Mouse (Mus musculus): ENCODE measurements around the gene Agpat3.

The Agpat3 gene

GRCm38 (mm10) chr10:78367586-78367985 lies 15.3 kb upstream of the Agpat3 start:
- POLR2A ChIA-PET: interaction anchor here in 3 of 4 experiments (0.6 to 10.9 kb wide), 21 partner anchors 10 to 358 kb away, joined by 3 to 152 read pairs (median 6); partner anchors contain the start of genes Trappc10 (in 2 of the 3), Agpat3 (in 1 of the 3), Cstb (in 1 of the 3) and Pfkl (in 1 of the 3)

GRCm38 (mm10) chr10:78366851-78367312 lies 14.6 kb upstream of the Agpat3 start:
- ChIA-PET CTCF (interaction anchor here in 3 of 4 experiments (0.6 to 2.0 kb wide), 11 partner anchors 12 to 382 kb away, joined by 3 to 12 read pairs (median 4); no protein-coding TSS in a partner anchor), POLR2A (interaction anchor here in 3 of 4 experiments (0.6 to 10.9 kb wide), 56 partner anchors 8 to 749 kb away, joined by 3 to 152 read pairs (median 5); partner anchors contain the start of genes Pdxk (in 2 of the 3), Pfkl (in 2 of the 3), Trappc10 (in 2 of the 3) and Agpat3 (in 1 of the 3))

More at GRCm38 (mm10) chr10:78367586-78367985, 15.3 kb upstream of the Agpat3 start:
- CTCF ChIA-PET: interaction anchor here in 3 of 4 experiments (0.5 to 1.5 kb wide), 6 partner anchors 11 to 1146 kb away, joined by 3 to 4 read pairs (median 4); no protein-coding TSS in a partner anchor

GRCm38 (mm10) chr10:78366195-78366834 lies 14.0 kb upstream of the Agpat3 start:
- POLR2A ChIA-PET: interaction anchor here in 3 of 4 experiments (0.5 to 10.9 kb wide), 67 partner anchors 9 to 748 kb away, joined by 3 to 152 read pairs (median 5); partner anchors contain the start of genes Agpat3 (in 3 of the 3), Pdxk (in 2 of the 3), Pfkl (in 2 of the 3) and Trappc10 (in 2 of the 3)
- CTCF ChIA-PET: interaction anchor here (0.6 to 2.0 kb wide), 16 partner anchors 9 to 1414 kb away, joined by 3 to 12 read pairs (median 5); no protein-coding TSS in a partner anchor

- ChIA-PET CTCF (interaction anchor here in 3 of 4 experiments (0.5 to 2.0 kb wide), 10 partner anchors 11 to 1415 kb away, joined by 3 to 9 read pairs (median 6); no protein-coding TSS in a partner anchor), POLR2A (interaction anchor here in 3 of 4 experiments (0.6 to 10.9 kb wide), 39 partner anchors 9 to 417 kb away, joined by 3 to 152 read pairs (median 6); partner anchors contain the start of genes Agpat3 (in 2 of the 3), Pfkl (in 2 of the 3), D10Jhu81e (in 1 of the 3) and Pwp2 (in 1 of the 3))
These were observed 13.3 kb upstream of the Agpat3 start for GRCm38 (mm10) chr10:78365555-78365954.

GRCm38 (mm10) chr10:78364106-78364505 lies 11.8 kb upstream of the Agpat3 start:
- ChIA-PET CTCF (interaction anchor here in 2 of 4 experiments (1.9 to 2.5 kb wide), 2 partner anchors 28 to 85 kb away, joined by 4 to 7 read pairs; no protein-coding TSS in a partner anchor), POLR2A (interaction anchor here in 2 of 4 experiments (0.8 to 10.9 kb wide), 4 partner anchors 8 to 38 kb away, joined by 3 to 152 read pairs (median 4); no protein-coding TSS in a partner anchor)

- ChIA-PET CTCF (interaction anchor here in 3 of 4 experiments (0.7 to 2.5 kb wide), 3 partner anchors 28 to 84 kb away, joined by 4 to 7 read pairs (median 4); no protein-coding TSS in a partner anchor), POLR2A (interaction anchor here in 2 of 4 experiments (1.1 to 10.9 kb wide), 3 partner anchors 9 to 37 kb away, joined by 3 to 152 read pairs (median 5); no protein-coding TSS in a partner anchor)
These were observed 11.1 kb upstream of the Agpat3 start for GRCm38 (mm10) chr10:78363366-78363765.

GRCm38 (mm10) chr10:78361951-78362350 lies 9.7 kb upstream of the Agpat3 start:
- POLR2A ChIA-PET: interaction anchor here in 2 of 4 experiments (0.7 to 1.1 kb wide), 4 partner anchors 13 to 901 kb away, joined by 3 read pairs; no protein-coding TSS in a partner anchor

GRCm38 (mm10) chr10:78360290-78360711 lies 8.0 kb upstream of the Agpat3 start:
- CTCF ChIA-PET: interaction anchor here in 1 of 4 experiments (0.9 to 1.2 kb wide), 2 partner anchors 18 to 34 kb away, joined by 3 to 4 read pairs; no protein-coding TSS in a partner anchor
- POLR2A ChIA-PET: no interaction called here

More at GRCm38 (mm10) chr10:78361951-78362350, 9.7 kb upstream of the Agpat3 start:
- CTCF ChIA-PET: interaction anchor here in 2 of 4 experiments (0.6 to 2.5 kb wide), 2 partner anchors 30 to 200 kb away, joined by 5 to 7 read pairs; no protein-coding TSS in a partner anchor

- POLR2A ChIA-PET: interaction anchor here in 3 of 4 experiments (0.6 to 1.5 kb wide), 4 partner anchors 32 to 114 kb away, joined by 3 read pairs; partner anchors contain the start of gene Trappc10 (in 1 of the 3)
- CTCF ChIA-PET: interaction anchor here in 1 of 4 experiments (1.2 to 1.3 kb wide), 2 partner anchors 33 to 36 kb away, joined by 4 to 5 read pairs; no protein-coding TSS in a partner anchor
These were observed 6.7 kb upstream of the Agpat3 start for GRCm38 (mm10) chr10:78358999-78359398.

- ChIA-PET CTCF (interaction anchor here in 1 of 4 experiments (1.2 to 1.6 kb wide), 4 partner anchors 33 to 79 kb away, joined by 3 to 5 read pairs (median 4); no protein-coding TSS in a partner anchor), POLR2A (interaction anchor here in 2 of 4 experiments (1.1 to 1.5 kb wide), 4 partner anchors 9 to 114 kb away, joined by 3 read pairs; partner anchors contain the start of gene Trappc10 (in 1 of the 2))
These were observed 6.0 kb upstream of the Agpat3 start for GRCm38 (mm10) chr10:78358266-78358665.

- CTCF ChIA-PET: interaction anchor here in 1 of 4 experiments (1.2 to 1.6 kb wide), 4 partner anchors 34 to 78 kb away, joined by 3 to 5 read pairs (median 4); no protein-coding TSS in a partner anchor
These were observed 5.5 kb upstream of the Agpat3 start for GRCm38 (mm10) chr10:78357742-78358141.

GRCm38 (mm10) chr10:78355931-78356593 lies 3.8 kb upstream of the Agpat3 start:
- POLR2A ChIA-PET: interaction anchor here in 3 of 4 experiments (0.9 to 3.1 kb wide), 10 partner anchors 9 to 30 kb away, joined by 3 to 15 read pairs (median 4); no protein-coding TSS in a partner anchor
- CTCF ChIA-PET: interaction anchor here (0.6 to 1.8 kb wide), 6 partner anchors 34 to 1213 kb away, joined by 3 to 6 read pairs (median 4); no protein-coding TSS in a partner anchor

More at GRCm38 (mm10) chr10:78357742-78358141, 5.5 kb upstream of the Agpat3 start:
- POLR2A ChIA-PET: interaction anchor here in 3 of 4 experiments (1.1 to 3.1 kb wide), 6 partner anchors 8 to 113 kb away, joined by 3 to 15 read pairs (median 3); partner anchors contain the start of gene Trappc10 (in 1 of the 3)

- CTCF ChIA-PET: no interaction called here
- POLR2A ChIA-PET: interaction anchor here in 3 of 4 experiments (0.9 to 2.7 kb wide), 6 partner anchors 12 to 41 kb away, joined by 3 to 10 read pairs (median 4); no protein-coding TSS in a partner anchor
These were observed 907 bp upstream of the Agpat3 start for GRCm38 (mm10) chr10:78353196-78353595.

- CTCF ChIA-PET: no interaction called here
- POLR2A ChIA-PET: interaction anchor here in 3 of 4 experiments (1.0 to 2.7 kb wide), 4 partner anchors 13 to 16 kb away, joined by 3 to 10 read pairs (median 4); no protein-coding TSS in a partner anchor
These were observed 359 bp upstream of the Agpat3 start for GRCm38 (mm10) chr10:78352666-78353030.

- CTCF ChIA-PET: no interaction called here
These were observed 764 bp downstream of the Agpat3 start for GRCm38 (mm10) chr10:78351564-78351886.

GRCm38 (mm10) chr10:78350796-78351556 lies 1.3 kb downstream of the Agpat3 start:
- CTCF ChIA-PET: no interaction called here
- POLR2A ChIA-PET: interaction anchor here in 3 of 4 experiments (0.9 to 3.0 kb wide), 10 partner anchors 9 to 75 kb away, joined by 3 to 14 read pairs (median 4); no protein-coding TSS in a partner anchor

More at GRCm38 (mm10) chr10:78351564-78351886, 764 bp downstream of the Agpat3 start:
- POLR2A ChIA-PET: interaction anchor here in 3 of 4 experiments (0.5 to 3.0 kb wide), 9 partner anchors 10 to 75 kb away, joined by 3 to 14 read pairs (median 5); no protein-coding TSS in a partner anchor
